Mouse (Mus musculus): ENCODE data around the gene Gm20458. TPM values are rescaled to one million over a fixed set of nuclear protein-coding genes. Genes with fewer than 3 reads are reported as not detected.

Gm20458 gene
- total RNA-seq, 2 experiments from 2014 or later, result 2.0 to 6.4 TPM

DNA sequence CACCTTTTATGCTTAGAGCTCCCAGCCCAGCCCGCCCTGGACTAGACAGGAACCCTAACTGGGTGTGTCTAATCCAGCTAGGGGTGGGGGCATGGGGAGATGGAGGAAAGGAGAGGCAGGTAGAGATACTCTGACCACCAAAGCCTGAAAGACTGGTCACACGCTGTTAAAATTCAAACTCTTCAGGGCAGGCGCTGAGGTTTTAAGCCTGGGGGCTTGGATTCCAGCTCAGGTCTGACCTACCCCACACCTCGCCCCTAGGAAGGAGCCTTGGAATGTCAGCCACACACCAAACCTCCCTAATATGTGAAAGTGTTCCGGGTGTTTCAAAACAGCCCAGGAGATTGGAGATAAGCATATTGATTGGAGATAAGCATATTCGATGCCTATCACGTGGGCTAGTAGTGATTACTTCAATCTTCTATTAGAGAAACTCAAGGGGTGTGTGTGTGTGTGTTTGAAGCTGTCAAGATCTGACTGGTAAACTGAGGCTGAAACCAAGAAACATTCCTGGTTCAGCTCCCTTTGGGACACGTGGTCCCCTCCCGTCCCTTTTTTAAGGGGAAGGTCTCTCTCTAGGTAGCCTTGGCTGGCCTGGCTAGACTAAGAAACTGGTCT is 27.4 kb upstream of the Gm20458 start:
- DNase-seq (ENCODE audit: low spot score in 2 of 2), result no peak

DNA sequence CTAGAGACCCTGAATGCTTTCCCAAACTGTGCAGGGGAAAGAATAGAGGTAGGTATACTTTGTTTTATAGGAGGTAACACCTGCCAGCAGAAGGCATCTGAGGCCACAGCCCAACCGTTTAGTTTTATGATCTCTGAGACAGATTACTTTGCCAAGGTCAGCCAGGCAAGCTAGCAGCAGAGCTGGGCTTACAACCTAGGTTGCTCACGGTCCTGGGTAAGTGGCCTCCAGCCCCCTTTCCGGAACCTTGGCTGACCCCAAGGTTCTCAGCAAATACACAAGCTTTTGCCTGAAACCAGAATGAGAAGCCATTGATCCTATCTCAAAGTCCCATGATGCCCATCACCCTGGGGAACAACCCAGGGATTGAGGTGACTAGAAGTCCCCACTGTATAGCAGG is 26.1 kb upstream of the Gm20458 start:
- no peak for DNase-seq (ENCODE audit: low spot score in 2 of 2)

DNA sequence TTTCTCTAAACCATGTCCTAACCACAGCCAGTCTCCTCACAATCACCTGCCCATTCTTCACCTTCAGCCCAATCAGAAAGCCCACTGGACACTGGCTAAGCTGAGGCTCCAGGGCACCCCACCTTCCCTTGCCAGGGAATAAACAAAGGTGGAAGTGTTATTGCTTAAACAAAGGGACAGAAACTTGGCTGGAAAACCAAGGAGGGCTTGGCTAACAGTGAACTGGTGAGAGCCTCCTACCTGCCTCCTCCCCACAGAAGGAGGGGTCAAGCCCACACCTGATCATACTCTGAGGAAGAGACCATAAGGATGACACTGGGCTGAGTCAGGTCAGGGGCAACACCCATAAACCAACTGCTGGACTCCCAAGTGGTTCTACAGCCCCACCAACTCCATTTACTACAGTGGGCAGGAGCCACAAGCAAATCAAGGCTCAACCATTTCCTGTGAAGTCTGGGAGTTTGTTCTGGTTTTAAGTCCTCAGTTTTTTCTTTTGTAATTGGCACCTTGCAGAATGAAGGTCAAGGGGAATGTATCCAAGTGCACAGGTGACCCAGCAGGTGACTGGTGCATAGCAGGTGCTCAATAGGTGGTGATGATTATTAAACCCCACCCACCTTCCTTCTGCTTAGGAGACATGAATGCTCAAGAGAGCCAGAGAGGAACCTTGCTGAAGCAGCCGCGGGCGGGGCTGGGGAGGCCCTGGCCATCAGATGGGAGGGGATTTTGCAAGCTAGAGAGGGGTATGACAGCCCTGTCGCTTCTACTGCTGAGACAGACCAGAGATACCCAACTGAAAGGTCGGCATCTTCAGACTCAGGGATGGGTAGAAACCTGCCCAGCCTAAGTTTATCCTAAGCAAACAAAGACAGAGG is 25.3 kb upstream of the Gm20458 start:
- DNase-seq (ENCODE audit: low spot score in 2 of 2), result no peak

DNA sequence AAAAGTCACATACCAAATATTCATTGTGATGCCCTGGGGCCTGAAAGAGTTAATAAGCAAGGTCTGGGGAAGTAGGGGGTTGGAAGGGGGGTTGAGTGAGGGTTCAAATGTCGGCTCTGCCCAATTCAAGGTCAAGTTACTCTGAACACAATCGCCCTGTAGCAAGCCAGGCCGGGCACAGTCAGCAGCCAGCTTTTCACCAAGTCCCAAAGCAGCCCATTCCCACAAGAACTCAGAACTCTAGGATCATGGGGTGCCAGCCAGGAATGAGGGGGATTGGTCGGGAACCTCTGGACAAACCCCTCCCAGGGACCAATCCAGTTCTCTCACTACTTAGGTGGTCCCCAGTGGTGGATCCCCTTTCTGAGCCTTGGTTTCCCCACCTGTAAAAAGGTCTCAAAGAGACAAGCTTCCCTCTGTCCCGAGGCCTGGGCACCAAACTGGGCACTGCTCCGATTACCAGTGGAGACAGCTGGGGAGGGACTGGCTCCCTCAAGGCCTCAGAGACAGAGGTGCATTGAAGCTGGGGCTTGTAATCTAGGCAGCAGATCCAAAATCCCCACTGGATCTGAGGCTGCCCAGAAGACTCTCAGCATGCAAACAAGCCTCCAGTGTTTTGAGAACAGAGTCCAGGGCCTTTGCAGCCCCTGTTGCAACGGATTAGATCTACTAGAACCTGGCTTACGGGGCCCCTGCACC is 24.4 kb upstream of the Gm20458 start:
- DNase-seq (ENCODE audit: low spot score in 2 of 2), result no peak

DNA sequence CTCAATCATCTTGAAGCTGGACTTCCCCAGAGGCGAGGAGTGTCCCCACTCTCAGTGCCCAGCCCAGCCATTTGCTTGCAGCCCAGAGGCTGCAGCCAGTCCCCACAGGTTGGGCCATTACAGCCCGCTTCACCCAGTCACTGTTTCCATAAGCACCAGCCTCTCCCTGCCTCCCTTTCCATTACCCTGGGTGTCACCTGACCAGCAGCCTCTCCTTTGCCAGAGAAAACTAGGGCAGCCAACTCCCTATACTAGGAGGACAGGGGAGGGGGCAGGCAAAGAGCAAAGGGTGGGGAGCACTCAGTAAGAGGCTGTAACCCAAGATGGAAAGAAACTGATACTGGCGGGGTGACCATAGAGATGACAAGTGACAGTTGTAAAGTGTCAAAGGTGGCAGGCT is 23.8 kb upstream of the Gm20458 start:
- no peak for DNase-seq (ENCODE audit: low spot score in 2 of 2)

DNA sequence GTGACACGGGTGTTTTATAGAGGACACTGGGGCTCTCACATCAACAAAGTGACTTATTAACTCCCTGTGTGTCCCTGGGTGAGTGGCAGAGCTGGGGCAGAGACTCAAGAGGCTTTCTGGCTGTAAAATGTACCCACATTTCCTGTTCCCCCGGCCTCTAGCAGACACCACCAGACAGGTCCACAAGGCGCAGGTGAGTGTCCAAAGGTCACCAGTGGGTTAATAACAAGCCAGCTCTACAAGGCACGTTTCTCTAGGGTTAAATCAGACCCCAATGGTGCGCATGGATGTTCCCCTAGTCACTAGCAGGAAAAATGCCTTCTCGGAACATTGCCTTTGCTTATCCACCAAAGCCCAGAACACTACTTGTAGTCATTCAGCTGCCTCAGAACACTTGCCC is 23.1 kb upstream of the Gm20458 start:
- no peak for DNase-seq (ENCODE audit: low spot score in 2 of 2)

DNA sequence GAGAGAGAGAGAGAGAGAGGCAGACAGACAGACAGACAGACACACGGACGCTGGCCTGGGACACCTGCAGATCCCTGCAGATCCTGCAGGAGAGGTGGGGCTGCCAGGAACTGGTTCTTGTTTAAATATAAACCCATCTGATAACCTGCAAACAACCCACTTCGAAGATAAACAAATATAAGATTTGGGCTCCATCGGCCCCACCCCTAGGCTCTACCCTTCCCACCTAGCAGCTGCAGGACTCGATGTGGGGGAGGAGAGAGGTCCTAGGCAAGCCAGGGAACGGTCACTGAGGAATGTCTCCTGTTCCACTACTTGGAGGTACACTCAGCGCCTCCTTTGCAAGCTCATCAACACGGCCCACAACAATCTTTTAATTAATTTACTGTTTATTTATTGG is 22.5 kb upstream of the Gm20458 start:
- no peak for DNase-seq (ENCODE audit: low spot score in 2 of 2)

DNA sequence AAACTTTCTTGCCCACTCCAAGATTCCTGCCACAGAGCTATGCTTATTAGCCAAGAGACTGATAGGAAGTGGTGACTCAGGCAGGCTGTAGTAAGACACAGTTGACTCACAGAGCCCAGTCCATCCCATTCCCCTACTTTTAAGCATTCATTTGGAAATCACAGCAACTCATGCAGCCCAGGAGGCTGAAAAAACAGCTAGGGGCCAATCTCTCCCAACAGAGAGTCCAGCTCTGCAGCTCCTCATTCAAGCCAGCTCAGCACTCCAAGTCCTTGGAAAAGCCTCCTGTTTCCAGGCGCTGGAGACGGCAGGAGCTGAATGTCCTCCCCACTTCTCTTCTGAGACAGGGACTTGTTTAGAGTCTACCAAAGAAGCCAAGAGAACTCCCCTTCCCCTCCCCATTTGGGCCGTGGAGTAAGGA is 21.8 kb upstream of the Gm20458 start:
- DNase-seq (ENCODE audit: low spot score in 2 of 2), result peak; percentile 12 to 41

DNA sequence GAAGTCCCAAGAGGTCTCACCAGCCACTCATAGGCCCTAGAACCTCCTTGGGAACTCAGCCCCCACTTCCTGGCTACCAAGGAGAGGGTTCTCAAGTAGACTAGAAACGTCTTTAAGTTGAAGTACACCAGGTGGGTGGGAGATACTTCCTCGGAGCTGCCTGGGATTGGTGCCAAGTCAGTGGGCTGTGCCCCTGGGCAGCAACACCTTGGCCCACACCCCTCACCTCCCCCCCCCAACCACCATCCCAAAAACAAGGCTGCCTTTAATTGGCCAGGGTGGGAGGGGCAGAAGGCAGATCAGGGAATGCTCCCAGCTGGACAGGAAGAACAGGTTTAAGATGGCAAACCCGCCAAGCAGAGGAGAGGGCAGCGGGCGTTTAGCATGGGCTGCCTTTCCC is 20.5 kb upstream of the Gm20458 start:
- no peak for DNase-seq (ENCODE audit: low spot score in 2 of 2)

DNA sequence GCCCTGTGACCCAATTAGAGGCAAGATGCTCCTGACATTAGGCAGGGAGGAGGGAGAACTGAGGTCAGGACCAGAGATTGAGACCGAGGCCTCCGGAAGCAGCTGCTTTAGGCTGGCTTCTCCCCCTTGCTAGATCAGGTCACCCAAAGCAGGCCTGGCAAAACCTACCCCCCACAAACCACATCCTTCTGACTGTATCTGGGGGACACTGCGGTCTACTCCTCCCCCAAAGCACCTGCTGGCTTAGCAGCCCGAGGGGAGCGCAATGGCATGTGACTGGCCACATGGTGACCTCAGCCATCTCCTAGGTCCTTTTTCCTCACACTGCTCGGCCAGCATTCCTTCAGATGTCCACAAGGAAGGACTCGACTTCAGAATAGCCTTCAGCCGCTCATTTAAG is 19.6 kb upstream of the Gm20458 start:
- no peak for DNase-seq (ENCODE audit: low spot score in 2 of 2)

DNA sequence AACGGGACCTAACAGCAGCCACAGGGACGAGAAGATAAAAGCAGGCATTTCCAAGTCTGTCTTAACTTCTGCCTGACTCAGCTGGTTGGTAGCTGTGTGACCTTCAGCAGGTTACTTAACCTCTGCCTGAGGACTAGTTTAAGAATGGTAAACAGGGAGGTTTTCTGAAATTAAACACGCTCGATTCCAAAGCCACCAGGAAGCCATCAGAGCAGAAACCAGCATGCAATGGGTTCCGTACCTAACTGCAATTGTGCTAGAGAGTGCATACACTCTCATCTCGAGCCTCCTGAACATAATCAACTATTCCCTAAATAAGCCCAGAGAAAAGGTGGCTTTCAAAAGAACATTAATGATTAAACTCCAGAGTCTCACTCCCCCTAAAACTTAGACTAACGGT is 19.0 kb upstream of the Gm20458 start:
- no peak for DNase-seq (ENCODE audit: low spot score in 2 of 2)

DNA sequence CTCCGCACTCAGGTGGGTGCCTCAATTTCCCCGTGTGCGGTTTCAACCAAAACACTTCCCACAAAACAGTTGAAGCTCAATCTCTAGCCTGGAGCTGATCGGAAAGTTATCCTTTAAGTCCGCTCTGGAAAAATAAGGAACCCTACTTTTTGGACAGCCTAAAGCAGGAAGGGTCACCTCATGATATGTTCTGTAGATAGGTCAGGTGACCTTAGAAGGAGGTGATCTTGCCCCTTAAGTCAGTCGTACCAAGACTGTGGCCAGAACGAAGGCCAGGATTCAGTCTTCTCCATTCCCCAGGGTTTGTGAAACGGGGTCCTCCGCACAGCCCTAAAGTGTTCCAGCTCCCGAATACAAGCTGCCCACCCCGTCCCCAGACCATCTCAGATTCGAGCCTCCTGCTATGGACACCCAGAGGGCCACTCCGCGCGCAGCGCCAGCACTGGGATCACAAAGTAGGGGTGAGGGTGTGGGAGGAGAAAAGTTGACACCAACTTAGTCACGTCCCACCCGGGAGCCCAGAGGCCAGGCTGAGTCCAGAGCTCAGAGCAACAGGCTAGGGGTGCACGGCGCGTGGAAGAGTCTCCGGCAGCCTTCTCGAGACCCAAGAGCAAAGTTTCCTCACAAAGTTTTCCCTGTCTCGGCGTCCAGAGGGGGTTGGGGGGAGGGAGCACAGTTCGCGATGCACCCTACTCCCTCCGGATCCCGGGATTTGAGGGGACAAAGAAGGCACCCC is 18.3 kb upstream of the Gm20458 start:
- no peak for DNase-seq (ENCODE audit: low spot score in 2 of 2)

DNA sequence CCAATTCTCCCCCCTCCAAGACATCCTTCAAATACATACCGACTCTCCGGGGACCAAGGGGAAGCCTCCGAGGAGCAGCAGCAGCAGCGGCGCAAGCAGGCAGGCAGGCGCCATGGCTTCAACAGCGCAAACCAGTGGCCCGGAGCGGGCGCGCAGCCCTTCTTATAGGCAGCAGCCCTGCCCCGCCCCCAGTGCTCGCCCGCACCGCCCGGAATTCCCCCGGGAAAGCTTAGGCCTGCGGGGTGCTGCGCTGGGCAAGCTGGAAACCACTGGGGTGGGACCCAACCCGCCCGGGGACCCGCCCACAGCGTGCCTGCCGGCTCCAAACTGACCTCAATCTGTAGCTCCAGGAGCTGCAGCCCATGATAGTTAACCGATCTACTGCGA is 17.7 kb upstream of the Gm20458 start:
- peak; percentile 65 for DNase-seq (ENCODE audit: low spot score in 2 of 2)

DNA sequence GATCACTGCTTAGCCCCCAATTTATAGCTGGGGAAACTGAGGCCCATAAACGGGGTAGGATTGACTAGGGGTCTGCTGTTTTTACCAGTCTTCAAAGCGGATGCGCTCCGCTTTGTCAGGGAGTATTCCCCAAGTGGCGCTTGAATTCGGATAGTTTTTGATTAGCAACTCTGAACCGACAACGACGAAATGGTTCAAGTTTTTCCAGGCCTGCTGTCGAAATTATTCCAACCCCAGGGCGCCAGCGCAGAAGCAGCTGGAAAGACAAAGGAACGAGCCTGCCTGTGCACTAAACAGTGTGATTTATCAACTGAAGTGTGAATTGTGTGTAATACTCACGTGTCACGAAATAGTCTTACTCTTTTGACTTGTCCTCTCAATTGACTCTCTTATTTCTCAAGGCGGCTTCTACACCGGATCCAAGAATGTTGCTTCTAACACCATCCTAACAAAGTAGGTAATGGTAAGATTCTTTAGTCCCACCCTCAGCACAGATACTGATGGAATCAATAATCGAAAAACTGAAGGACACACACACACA is 17.2 kb upstream of the Gm20458 start, which contains the start of gene Sdc4:
Gene Sdc4 (minus strand): TSS at position 428 of the 541 bp plus-strand sequence.
- DNase-seq (ENCODE audit: low spot score in 2 of 2), result no peak

DNA sequence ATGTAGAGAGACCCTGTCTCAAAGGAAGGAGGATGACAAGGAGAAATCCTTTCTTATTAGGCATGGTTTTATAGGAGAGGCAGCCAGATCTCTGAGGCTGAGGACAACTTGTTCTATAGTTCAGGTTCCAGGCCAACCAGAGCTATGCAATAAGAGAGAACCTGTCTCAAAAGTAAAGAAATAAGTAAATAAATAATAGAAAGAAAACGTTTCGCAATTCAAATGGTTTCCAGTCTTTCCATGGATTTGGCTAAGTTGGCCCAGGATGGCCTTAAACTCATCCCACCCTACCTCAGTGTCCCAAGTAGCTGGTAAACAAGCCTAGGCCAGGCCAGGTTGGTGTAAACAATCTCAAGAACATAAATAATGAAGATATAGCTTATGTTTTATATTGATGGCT is 16.1 kb upstream of the Gm20458 start:
- DNase-seq (ENCODE audit: low spot score in 2 of 2), result no peak

DNA sequence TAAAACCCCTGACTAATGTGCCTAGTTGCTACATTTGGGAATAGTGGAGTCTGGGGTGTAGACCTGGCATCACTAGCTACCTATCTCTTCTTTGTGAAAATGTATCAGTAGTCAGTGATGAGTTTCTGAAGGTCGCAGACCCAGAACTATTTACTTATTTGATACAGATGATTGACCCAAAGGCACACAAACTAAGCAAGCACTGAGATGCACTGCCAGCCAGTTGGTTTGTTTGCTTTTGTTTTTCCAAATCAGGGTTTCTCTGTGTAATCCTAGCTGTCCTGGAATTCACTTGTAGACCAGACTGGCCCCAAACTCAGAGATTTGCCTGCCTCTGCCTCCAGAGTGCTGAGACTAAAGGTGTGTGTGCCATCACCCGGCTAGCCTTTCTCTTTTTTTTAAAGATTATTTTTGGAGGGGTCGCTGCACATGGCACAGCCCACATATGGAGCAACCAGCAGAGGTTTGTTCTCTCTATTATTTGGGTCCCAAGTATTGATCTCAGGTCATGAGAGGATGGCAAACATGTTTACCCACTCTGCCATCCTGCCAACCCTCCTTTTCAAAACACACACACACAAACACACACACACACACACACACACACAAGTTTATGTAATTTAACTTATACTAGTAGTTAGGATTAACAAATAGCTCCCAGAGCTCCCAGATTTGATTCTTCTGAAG is 15.2 kb upstream of the Gm20458 start:
- DNase-seq (ENCODE audit: low spot score in 2 of 2), result no peak

DNA sequence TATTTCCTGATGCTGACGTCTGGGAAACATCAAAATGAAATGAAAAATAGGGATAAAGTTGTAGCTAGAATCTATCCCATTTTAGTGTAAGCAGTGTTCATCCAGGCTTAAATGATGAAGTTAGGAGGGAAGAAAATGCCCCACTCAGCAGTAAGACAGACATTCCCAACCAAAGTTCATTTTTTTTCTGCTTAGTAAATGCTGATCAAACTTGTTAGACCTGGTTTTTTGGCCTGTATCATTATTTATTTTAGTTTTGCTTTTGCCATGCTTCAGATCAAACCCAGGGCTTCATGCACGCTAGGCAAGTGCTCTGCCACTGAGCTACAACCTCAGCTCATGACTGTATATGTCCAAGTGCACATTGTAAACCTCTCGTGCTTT is 14.7 kb upstream of the Gm20458 start:
- no peak for DNase-seq (ENCODE audit: low spot score in 2 of 2)

DNA sequence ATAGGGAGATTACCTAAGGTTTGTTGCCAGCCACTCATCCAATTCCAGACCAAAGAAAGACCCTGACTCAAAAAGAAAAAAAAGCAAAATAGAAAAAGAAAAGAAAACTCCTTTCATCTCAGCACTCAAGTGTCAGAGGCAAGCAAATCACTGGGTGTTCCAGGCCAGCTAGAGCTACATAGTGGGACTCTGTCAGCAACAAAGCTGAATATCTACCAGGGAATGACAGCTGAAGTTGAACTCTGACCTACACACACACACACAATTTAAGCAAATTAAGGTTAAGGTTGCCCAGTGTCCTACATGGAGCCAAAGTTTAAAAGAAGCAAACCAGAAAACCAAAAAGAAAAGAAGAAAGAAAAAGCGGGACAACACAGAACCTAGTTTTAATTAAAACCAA is 12.6 kb upstream of the Gm20458 start:
- DNase-seq (ENCODE audit: low spot score in 2 of 2), result no peak

DNA sequence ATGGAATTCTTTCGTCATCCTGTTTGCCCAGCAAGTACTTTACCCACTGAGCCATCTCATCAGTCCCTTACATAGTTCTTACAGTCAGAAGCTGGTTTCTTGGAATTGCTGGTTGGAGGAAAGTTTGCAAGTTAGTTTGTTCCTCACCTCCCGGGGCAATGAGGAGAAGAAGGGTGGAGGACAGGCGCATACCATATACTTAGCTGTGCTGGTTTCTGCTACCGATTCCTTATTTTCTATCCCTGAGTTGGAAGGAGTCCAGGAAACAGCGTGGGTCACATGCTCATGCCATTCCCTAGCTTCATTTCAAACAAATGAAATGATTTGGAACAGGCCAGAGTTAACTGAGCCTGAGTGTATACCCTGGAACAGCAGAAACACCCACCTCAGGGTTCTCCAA is 11.8 kb upstream of the Gm20458 start:
- DNase-seq (ENCODE audit: low spot score in 2 of 2), result no peak

DNA sequence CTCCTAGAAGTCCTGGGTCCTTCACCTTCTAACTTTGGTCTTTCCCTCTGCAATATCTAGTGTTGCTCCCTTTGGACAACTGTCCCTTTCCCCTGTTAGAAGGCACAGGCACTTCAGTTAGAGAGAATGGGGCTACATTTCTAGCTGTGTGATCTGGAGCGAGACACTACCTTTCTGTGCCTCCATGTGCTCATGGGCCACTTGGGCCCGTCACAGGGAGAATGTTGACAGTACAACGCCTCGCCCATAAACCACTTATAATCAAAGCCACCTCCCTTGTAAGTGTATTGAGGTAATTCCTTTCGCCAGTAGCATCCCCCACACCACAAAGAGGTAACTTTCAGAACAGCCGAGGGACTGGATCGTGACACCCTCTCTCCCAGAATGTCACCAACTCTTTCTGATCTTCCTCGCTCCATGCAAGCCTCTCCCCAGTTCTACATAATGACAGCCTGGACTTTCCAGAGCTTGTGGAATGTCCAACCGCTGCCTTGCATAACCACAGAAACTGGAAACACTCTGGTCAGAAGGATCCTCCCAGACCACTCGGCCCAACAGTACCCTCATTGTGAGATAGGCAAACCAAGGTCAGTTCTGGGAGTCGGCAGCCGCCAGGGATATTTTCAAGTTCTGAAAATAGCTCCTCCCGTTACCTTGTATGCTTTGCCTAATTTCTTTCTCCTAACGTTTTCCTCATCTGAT is 11.3 kb upstream of the Gm20458 start:
- no peak for DNase-seq (ENCODE audit: low spot score in 2 of 2)

All from left cerebral cortex, adult 18-20 months (tissue).